Mouse (Mus musculus): Measurements from ENCODE around the gene Btbd9. TPM values are rescaled to one million over a fixed set of nuclear protein-coding genes. Genes with fewer than 3 reads are reported as not detected.

Btbd9 gene
- polyA plus RNA-seq, 2 experiments, result 18.3 to 46.9 TPM

GRCm38 (mm10) chr17:30478181-30478580, 98.1 kb downstream of the Btbd9 start:
- Histone ChIP-seq H3K4me1 (ENCODE audit: control insufficient read depth, insufficient read depth, low read length) (no peaks in the 10 kb centered on the region), H3K4me2 (replicated peaks; ENCODE audit: low read depth, low read length, severe bottlenecking) (no peak overlapping the region), H3K36me3 (ENCODE audit: control insufficient read depth, insufficient read depth, low read length) (no peaks in the 10 kb centered on the region), H3K27me3 (ENCODE audit: control insufficient read depth, insufficient read depth, low read length) (no peaks in the 10 kb centered on the region), H3K27ac (replicated peaks; ENCODE audit: low read depth, low read length) (no peak overlapping the region), H3K9ac (ENCODE audit: low read depth, low read length, severe bottlenecking) (no peak overlapping the region), H3K4me3 (replicated peaks; ENCODE audit: low read length) (no peak overlapping the region), H3K9me3 (ENCODE audit: control insufficient read depth, low read length) (no peaks in the 10 kb centered on the region)
- DNase-seq (ENCODE audit: low spot score), result no peak
- TF ChIP-seq POLR2A (IDR thresholded peaks at IDR 0.05; ENCODE audit: borderline replicate concordance, extremely low read depth, insufficient read depth, insufficient read length), result no peak
- ATAC-seq (ENCODE audit: low FRiP score, low read depth), result no peak
- 67% methylated on average over 9 of the region's 9 CpGs for WGBS

GRCm38 (mm10) chr17:30474561-30474960, 101.7 kb downstream of the Btbd9 start:
- Histone ChIP-seq H3K4me2 (replicated peaks; ENCODE audit: low read depth, low read length, severe bottlenecking) (no peak overlapping the region), H3K9ac (ENCODE audit: low read depth, low read length, severe bottlenecking) (no peak overlapping the region), H3K9me3 (ENCODE audit: control insufficient read depth, low read length) (no peaks in the 10 kb centered on the region), H3K4me3 (replicated peaks; ENCODE audit: low read length) (no peak overlapping the region), H3K27ac (replicated peaks; ENCODE audit: low read depth, low read length) (no peak overlapping the region), H3K4me1 (ENCODE audit: control insufficient read depth, insufficient read depth, low read length) (peaks cover 6% of the 10 kb centered on the region; the same call in 1 of the 2 replicates), H3K36me3 (ENCODE audit: control insufficient read depth, insufficient read depth, low read length) (no peaks in the 10 kb centered on the region), H3K27me3 (ENCODE audit: control insufficient read depth, insufficient read depth, low read length) (no peaks in the 10 kb centered on the region)
- no peak for DNase-seq (ENCODE audit: low spot score)
- TF ChIP-seq POLR2A (IDR thresholded peaks at IDR 0.05; ENCODE audit: borderline replicate concordance, extremely low read depth, insufficient read depth, insufficient read length), result no peak
- ATAC-seq (ENCODE audit: low FRiP score, low read depth), result no peak
- WGBS, result 70% methylated on average over 2 of the region's 2 CpGs

- H3K4me1 ChIP-seq (ENCODE audit: control insufficient read depth, insufficient read depth, low read length), result peaks cover 8% of the 10 kb centered on the region; the same call in 1 of the 2 replicates
- no peak overlapping the region for H3K4me2 ChIP-seq (replicated peaks; ENCODE audit: low read depth, low read length, severe bottlenecking)
- H3K27ac ChIP-seq (replicated peaks; ENCODE audit: low read depth, low read length), result no peak overlapping the region
- DNase-seq (ENCODE audit: low spot score), result no peak
- no peak overlapping the region for H3K4me3 ChIP-seq (replicated peaks; ENCODE audit: low read length)
- no peaks in the 10 kb centered on the region for H3K9me3 ChIP-seq (ENCODE audit: control insufficient read depth, low read length)
- WGBS, result 93% methylated on average over 10 of the region's 10 CpGs
- H3K27me3 ChIP-seq (ENCODE audit: control insufficient read depth, insufficient read depth, low read length), result no peaks in the 10 kb centered on the region
- no peak for ATAC-seq (ENCODE audit: low FRiP score, low read depth)
- no peak overlapping the region for H3K9ac ChIP-seq (ENCODE audit: low read depth, low read length, severe bottlenecking)
- no peak for TF ChIP-seq POLR2A (IDR thresholded peaks at IDR 0.05; ENCODE audit: borderline replicate concordance, extremely low read depth, insufficient read depth, insufficient read length)
- no peaks in the 10 kb centered on the region for H3K36me3 ChIP-seq (ENCODE audit: control insufficient read depth, insufficient read depth, low read length)
Measured at GRCm38 (mm10) chr17:30472776-30473175, 103.5 kb downstream of the Btbd9 start.

DNA sequence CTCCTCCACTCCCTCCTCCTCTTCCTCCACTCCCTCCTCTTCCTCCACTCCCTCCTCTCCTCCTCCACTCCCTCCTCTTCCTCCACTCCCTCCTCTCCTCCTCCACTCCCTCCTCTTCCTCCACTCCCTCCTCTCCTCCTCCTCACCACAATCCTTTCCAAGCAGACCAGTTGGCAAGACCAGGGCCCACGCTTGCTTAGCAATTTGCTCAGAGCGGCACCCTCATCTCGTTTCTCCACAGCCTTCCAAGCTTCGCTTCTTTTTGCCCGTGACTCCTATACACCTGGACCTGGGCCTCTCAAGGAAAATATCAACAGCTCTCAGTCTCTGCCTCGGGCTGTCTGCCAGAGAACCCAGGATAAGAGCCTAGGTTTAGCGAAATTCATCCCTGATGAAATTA, 104.8 kb downstream of the Btbd9 start:
- 48% methylated on average over 7 of the region's 7 CpGs for WGBS
- ATAC-seq (ENCODE audit: low FRiP score, low read depth) (no peak), DNase-seq (ENCODE audit: low spot score) (no peak)
- Histone ChIP-seq H3K4me3 (replicated peaks; ENCODE audit: low read length) (no peak overlapping the region), H3K4me1 (ENCODE audit: control insufficient read depth, insufficient read depth, low read length) (peaks cover 12% of the 10 kb centered on the region; the same call in 1 of the 2 replicates), H3K27me3 (ENCODE audit: control insufficient read depth, insufficient read depth, low read length) (no peaks in the 10 kb centered on the region), H3K9me3 (ENCODE audit: control insufficient read depth, low read length) (no peaks in the 10 kb centered on the region), H3K27ac (replicated peaks; ENCODE audit: low read depth, low read length) (no peak overlapping the region), H3K9ac (ENCODE audit: low read depth, low read length, severe bottlenecking) (no peak overlapping the region), H3K36me3 (ENCODE audit: control insufficient read depth, insufficient read depth, low read length) (no peaks in the 10 kb centered on the region), H3K4me2 (replicated peaks; ENCODE audit: low read depth, low read length, severe bottlenecking) (no peak overlapping the region)
- TF ChIP-seq POLR2A (IDR thresholded peaks at IDR 0.05; ENCODE audit: borderline replicate concordance, extremely low read depth, insufficient read depth, insufficient read length), result no peak

- no peak overlapping the region for H3K27ac ChIP-seq (replicated peaks; ENCODE audit: low read depth, low read length)
- no peak overlapping the region for H3K9ac ChIP-seq (ENCODE audit: low read depth, low read length, severe bottlenecking)
- H3K4me1 ChIP-seq (ENCODE audit: control insufficient read depth, insufficient read depth, low read length), result peaks cover 12% of the 10 kb centered on the region; the same call in 1 of the 2 replicates
- TF ChIP-seq POLR2A (IDR thresholded peaks at IDR 0.05; ENCODE audit: borderline replicate concordance, extremely low read depth, insufficient read depth, insufficient read length), result no peak
- H3K4me2 ChIP-seq (replicated peaks; ENCODE audit: low read depth, low read length, severe bottlenecking), result no peak overlapping the region
- H3K4me3 ChIP-seq (replicated peaks; ENCODE audit: low read length), result no peak overlapping the region
- no peaks in the 10 kb centered on the region for H3K36me3 ChIP-seq (ENCODE audit: control insufficient read depth, insufficient read depth, low read length)
- no peaks in the 10 kb centered on the region for H3K9me3 ChIP-seq (ENCODE audit: control insufficient read depth, low read length)
- ATAC-seq (ENCODE audit: low FRiP score, low read depth) (no peak), DNase-seq (ENCODE audit: low spot score) (no peak)
- no peaks in the 10 kb centered on the region for H3K27me3 ChIP-seq (ENCODE audit: control insufficient read depth, insufficient read depth, low read length)
- 29% methylated on average over 8 of the region's 8 CpGs for WGBS
Measured at GRCm38 (mm10) chr17:30470790-30471189, 105.5 kb downstream of the Btbd9 start.

- Histone ChIP-seq H3K27ac (replicated peaks; ENCODE audit: low read depth, low read length) (no peak overlapping the region), H3K27me3 (ENCODE audit: control insufficient read depth, insufficient read depth, low read length) (no peaks in the 10 kb centered on the region), H3K9ac (ENCODE audit: low read depth, low read length, severe bottlenecking) (no peak overlapping the region), H3K4me3 (replicated peaks; ENCODE audit: low read length) (no peak overlapping the region), H3K36me3 (ENCODE audit: control insufficient read depth, insufficient read depth, low read length) (no peaks in the 10 kb centered on the region), H3K9me3 (ENCODE audit: control insufficient read depth, low read length) (no peaks in the 10 kb centered on the region), H3K4me2 (replicated peaks; ENCODE audit: low read depth, low read length, severe bottlenecking) (no peak overlapping the region), H3K4me1 (ENCODE audit: control insufficient read depth, insufficient read depth, low read length) (peaks cover 12% of the 10 kb centered on the region; the same call in 1 of the 2 replicates)
- no peak for TF ChIP-seq POLR2A (IDR thresholded peaks at IDR 0.05; ENCODE audit: borderline replicate concordance, extremely low read depth, insufficient read depth, insufficient read length)
- WGBS, result 62% methylated on average over 8 of the region's 8 CpGs
- DNase-seq (ENCODE audit: low spot score), result no peak
- ATAC-seq (ENCODE audit: low FRiP score, low read depth), result no peak
Measured at GRCm38 (mm10) chr17:30470286-30470685, 106.0 kb downstream of the Btbd9 start.

All from limb, embryonic 14.5 days (tissue).